Comparison of ENCODE assay signal across 25 mouse cellular contexts in genomic region chr6:142977221-142977620, GRCm38 (mm10). TPM values are rescaled to one million over a fixed set of nuclear protein-coding genes. Genes with fewer than 3 reads are reported as not detected.
A peak's percentile ranks its signal among the peaks of the same experiment; 100 is the strongest.
DNase-seq lines count a peak whose midpoint lies in the region; ATAC-seq and TF ChIP-seq lines count a peak whose summit lies in the region.
"Had no signal": no experiment of that assay in that cellular context is flagged by ENCODE, and none has a peak within 500 bp of the region (broad histone marks: within the 10 kb centered on the region; RNA-seq: fewer than 3 reads in every experiment).

No protein-coding gene starts in this region.

- TF ChIP-seq EP300 in MEL (IDR thresholded peaks at IDR 0.05; ENCODE audit: low read depth in 1 of 2, low read length in 2 of 2): no peak

- 67% methylated on average over 1 of the region's 1 CpGs for WGBS in kidney, postnatal 0 days
- 48% methylated on average over 1 of the region's 1 CpGs for WGBS in midbrain, embryonic 11.5 days
- WGBS in midbrain, embryonic 15.5 days: 53% methylated on average over 1 of the region's 1 CpGs
- 44% methylated on average over 1 of the region's 1 CpGs for WGBS in small intestine, adult 2 months

- no peak overlapping the region for H3K4me3 ChIP-seq in kidney, postnatal 0 days (replicated peaks; ENCODE audit: low read depth, low read length)
- no peak overlapping the region for H3K4me3 ChIP-seq in midbrain, embryonic 11.5 days (ENCODE audit: low read depth, low read length)
- no peak overlapping the region for H3K4me3 ChIP-seq in midbrain, embryonic 15.5 days
- H3K4me3 ChIP-seq in MEL (ENCODE audit: control insufficient read depth in 1 of 2, insufficient read depth in 1 of 2, low read depth in 2 of 2, low read length in 2 of 2): no peak overlapping the region
- no peak overlapping the region for H3K4me3 ChIP-seq in small intestine, adult 2 months (ENCODE audit: low read depth, low read length)
- H3K4me3 ChIP-seq: embryonic facial prominence, embryonic 15.5 days; gastrocnemius, adult 2 months; heart, embryonic 15.5 days; hindbrain, embryonic 15.5 days; liver, embryonic 15.5 days; neural tube, embryonic 12.5 days; stomach, embryonic 15.5 days had no signal

- no peak for TF ChIP-seq POLR2A in MEL (IDR thresholded peaks at IDR 0.05; ENCODE audit: control insufficient read depth in 1 of 2, insufficient read depth in 1 of 2, low read depth in 1 of 2, low read length in 2 of 2, poor library complexity in 1 of 2)
- TF ChIP-seq POLR2A in small intestine, adult 2 months (IDR thresholded peaks at IDR 0.05; ENCODE audit: low read depth, low read length): no peak

- H3K9me3 ChIP-seq in kidney, postnatal 0 days (replicated peaks; ENCODE audit: low read length): no peaks in the 10 kb centered on the region
- H3K9me3 ChIP-seq in midbrain, embryonic 11.5 days (ENCODE audit: control insufficient read depth, low read length): no peaks in the 10 kb centered on the region
- no peaks in the 10 kb centered on the region for H3K9me3 ChIP-seq in midbrain, embryonic 15.5 days
- H3K9me3 ChIP-seq in MEL (replicated peaks; ENCODE audit: insufficient read depth, low read length): no peaks in the 10 kb centered on the region
- H3K9me3 ChIP-seq: embryonic facial prominence, embryonic 15.5 days; heart, embryonic 15.5 days; hindbrain, embryonic 15.5 days; liver, embryonic 15.5 days; neural tube, embryonic 12.5 days; stomach, embryonic 15.5 days had no signal

- no peak for TF ChIP-seq RAD21 in MEL (IDR thresholded peaks at IDR 0.05; ENCODE audit: low read depth, low read length)

- ATAC-seq in kidney, postnatal 0 days (replicated peaks; ENCODE audit: low FRiP score, low read depth): no peak
- no peak for ATAC-seq in midbrain, embryonic 11.5 days (ENCODE audit: low FRiP score)
- ATAC-seq in midbrain, embryonic 15.5 days (replicated peaks): no peak
- ATAC-seq: intestine, postnatal 0 days had no signal

- H3K79me2 ChIP-seq in MEL (ENCODE audit: control insufficient read depth, insufficient read depth, low read length, poor library complexity): no peaks in the 10 kb centered on the region

- no peaks in the 10 kb centered on the region for H3K36me3 ChIP-seq in kidney, postnatal 0 days (ENCODE audit: insufficient read depth, low read length)
- H3K36me3 ChIP-seq in midbrain, embryonic 11.5 days (ENCODE audit: control insufficient read depth, insufficient read depth, low read length): no peaks in the 10 kb centered on the region
- no peaks in the 10 kb centered on the region for H3K36me3 ChIP-seq in midbrain, embryonic 15.5 days (replicated peaks)
- H3K36me3 ChIP-seq in MEL (ENCODE audit: control insufficient read depth in 1 of 2, insufficient read depth in 2 of 2, low read length in 2 of 2): no peaks in the 10 kb centered on the region
- no peaks in the 10 kb centered on the region for H3K36me3 ChIP-seq in small intestine, adult 2 months (ENCODE audit: control insufficient read depth, insufficient read depth, low read length)
- H3K36me3 ChIP-seq: embryonic facial prominence, embryonic 15.5 days; heart, embryonic 15.5 days; hindbrain, embryonic 15.5 days; liver, embryonic 15.5 days; neural tube, embryonic 12.5 days; stomach, embryonic 15.5 days had no signal

- no peak overlapping the region for H3K4me2 ChIP-seq in kidney, postnatal 0 days (ENCODE audit: low read length)
- H3K4me2 ChIP-seq in midbrain, embryonic 11.5 days: no peak overlapping the region
- H3K4me2 ChIP-seq in midbrain, embryonic 15.5 days: no peak overlapping the region
- H3K4me2 ChIP-seq: embryonic facial prominence, embryonic 15.5 days; heart, embryonic 15.5 days; hindbrain, embryonic 15.5 days; liver, embryonic 15.5 days; neural tube, embryonic 12.5 days; stomach, embryonic 15.5 days had no signal

- H3K27me3 ChIP-seq in kidney, postnatal 0 days (ENCODE audit: insufficient read depth, low read length): no peaks in the 10 kb centered on the region
- H3K27me3 ChIP-seq in midbrain, embryonic 11.5 days (ENCODE audit: control insufficient read depth, insufficient read depth, low read length): no peaks in the 10 kb centered on the region
- H3K27me3 ChIP-seq in midbrain, embryonic 15.5 days (replicated peaks): no peaks in the 10 kb centered on the region
- H3K27me3 ChIP-seq in MEL (ENCODE audit: control insufficient read depth in 1 of 2, insufficient read depth in 2 of 2, low read length in 2 of 2): no peaks in the 10 kb centered on the region
- no peaks in the 10 kb centered on the region; the same call in 1 of the 2 replicates for H3K27me3 ChIP-seq in small intestine, adult 2 months (ENCODE audit: control insufficient read depth, insufficient read depth, low read length)
- H3K27me3 ChIP-seq: embryonic facial prominence, embryonic 15.5 days; heart, embryonic 15.5 days; hindbrain, embryonic 15.5 days; liver, embryonic 15.5 days; neural tube, embryonic 12.5 days; stomach, embryonic 15.5 days had no signal

- H3K27ac ChIP-seq in kidney, postnatal 0 days: no peak overlapping the region
- H3K27ac ChIP-seq in midbrain, embryonic 11.5 days (ENCODE audit: low read depth, low read length): no peak overlapping the region
- H3K27ac ChIP-seq in midbrain, embryonic 15.5 days: no peak overlapping the region
- no peak overlapping the region for H3K27ac ChIP-seq in MEL (ENCODE audit: control insufficient read depth, low read depth, low read length)
- no peak overlapping the region for H3K27ac ChIP-seq in small intestine, adult 2 months (ENCODE audit: insufficient read depth, low read depth, low read length)
- H3K27ac ChIP-seq: embryonic facial prominence, embryonic 15.5 days; gastrocnemius, adult 2 months; heart, embryonic 15.5 days; hindbrain, embryonic 15.5 days; liver, embryonic 15.5 days; neural tube, embryonic 12.5 days; stomach, embryonic 15.5 days had no signal

- peak; percentile 27; the same call in 1 of the 2 replicates for TF ChIP-seq CTCF in kidney, postnatal 0 days (IDR thresholded peaks at IDR 0.05; ENCODE audit: low read depth)
- TF ChIP-seq CTCF in MEL (IDR thresholded peaks at IDR 0.05 in 2 of 3, conservative IDR thresholded peaks at IDR 0.05 in 1 of 3; ENCODE audit: control insufficient read depth in 1 of 3, insufficient read depth in 1 of 3, low read depth in 2 of 3, low read length in 3 of 3, poor library complexity in 1 of 3, severe bottlenecking in 1 of 3): peak; percentile 9 to 18 (median 14); a peak in 3 of 6 replicates
- peak; percentile 15; the same call in 1 of the 2 replicates for TF ChIP-seq CTCF in small intestine, adult 2 months (IDR thresholded peaks at IDR 0.05; ENCODE audit: extremely low read depth, insufficient read length, insufficient replicate concordance, low read depth, low read length)

- no peak for DNase-seq in kidney, postnatal 0 days (ENCODE audit: low spot score)
- DNase-seq in kidney, adult 9 months: no peak
- DNase-seq in midbrain, embryonic 11.5 days (ENCODE audit: low spot score, missing footprints): peak; percentile 51
- no peak for DNase-seq in MEL (ENCODE audit: low read depth, low spot score)
- DNase-seq in right cerebral cortex, adult 2 months (ENCODE audit: low spot score in 2 of 2): no peak
- no peak for DNase-seq in right cerebral cortex, adult 18-20 months
- DNase-seq: adrenal gland, postnatal 36 days; cerebellum, adult 18-20 months; cerebellum, postnatal 36 days; gastrocnemius, adult 2 months; heart, postnatal 4 days; kidney, postnatal 10 days; left cerebral cortex, postnatal 4 days; lung, postnatal 36 days had no signal

- H3K4me1 ChIP-seq in kidney, postnatal 0 days (replicated peaks; ENCODE audit: insufficient read depth, low read length): no peaks in the 10 kb centered on the region
- no peaks in the 10 kb centered on the region; the same call in 1 of the 2 replicates for H3K4me1 ChIP-seq in midbrain, embryonic 11.5 days (ENCODE audit: control insufficient read depth, insufficient read depth, low read length)
- H3K4me1 ChIP-seq in midbrain, embryonic 15.5 days: peaks cover 11% of the 10 kb centered on the region
- no peaks in the 10 kb centered on the region for H3K4me1 ChIP-seq in MEL (ENCODE audit: control insufficient read depth in 1 of 2, insufficient read depth in 2 of 2, low read length in 2 of 2)
- H3K4me1 ChIP-seq in small intestine, adult 2 months (ENCODE audit: control insufficient read depth, insufficient read depth, insufficient read length, low read length): no peaks in the 10 kb centered on the region
- H3K4me1 ChIP-seq: embryonic facial prominence, embryonic 15.5 days; liver, embryonic 15.5 days; neural tube, embryonic 12.5 days; stomach, embryonic 15.5 days had no signal

- no peak overlapping the region for H3K9ac ChIP-seq in kidney, postnatal 0 days (ENCODE audit: low read depth, low read length)
- H3K9ac ChIP-seq in midbrain, embryonic 11.5 days (ENCODE audit: low read length): no peak overlapping the region
- H3K9ac ChIP-seq in midbrain, embryonic 15.5 days: no peak overlapping the region
- no peak overlapping the region for H3K9ac ChIP-seq in MEL (ENCODE audit: control insufficient read depth, low read depth, low read length, poor library complexity, severe bottlenecking)
- H3K9ac ChIP-seq: embryonic facial prominence, embryonic 15.5 days; heart, embryonic 15.5 days; hindbrain, embryonic 15.5 days; liver, embryonic 15.5 days; neural tube, embryonic 12.5 days; stomach, embryonic 15.5 days had no signal

TF ChIP-seq in MEL, 35 proteins besides CTCF, POLR2A, EP300 and RAD21 (continues in another document):
- TF ChIP-seq CHD1 (IDR thresholded peaks at IDR 0.05; ENCODE audit: low read depth, low read length): no peak
- TF ChIP-seq POLR2AphosphoS5 (IDR thresholded peaks at IDR 0.05; ENCODE audit: borderline replicate concordance, low read depth, low read length): no peak
- TF ChIP-seq USF2 (IDR thresholded peaks at IDR 0.05; ENCODE audit: borderline replicate concordance in 1 of 2, insufficient read depth in 1 of 2, low read depth in 1 of 2, low read length in 2 of 2): no peak
- TF ChIP-seq BHLHE40 (IDR thresholded peaks at IDR 0.05; ENCODE audit: borderline replicate concordance, low read depth, low read length): no peak
- TF ChIP-seq MYC (IDR thresholded peaks at IDR 0.05; ENCODE audit: low read depth, low read length): no peak
- TF ChIP-seq HCFC1 (IDR thresholded peaks at IDR 0.05; ENCODE audit: low read depth, low read length): no peak
- TF ChIP-seq KAT2A (conservative IDR thresholded peaks at IDR 0.05; ENCODE audit: low read depth, low read length): no peak
- no peak for TF ChIP-seq ELF1 (IDR thresholded peaks at IDR 0.05; ENCODE audit: low read depth, low read length)
- no peak for TF ChIP-seq TAL1 (IDR thresholded peaks at IDR 0.05; ENCODE audit: low read length)

RNA-seq across cellular contexts. Expression of gene St8sia1, which starts 13.0 kb away (rescaled TPM):
- 2.3 and 2.4 TPM in 2 replicates for polyA plus RNA-seq in kidney, postnatal 0 days (2015; fragmentation: Nextera tagmentation; extraction: Ambion mirVana)
- polyA plus RNA-seq in midbrain, embryonic 11.5 days (2014; fragmentation: Nextera tagmentation; extraction: Ambion mirVana): 3.8 and 5.4 TPM in 2 replicates
- polyA plus RNA-seq in midbrain, embryonic 15.5 days (2015; fragmentation: Nextera tagmentation; extraction: Ambion mirVana): 8.8 and 9.2 TPM in 2 replicates
- total RNA-seq in MEL (2012; rRNA removed): not detected in 2 replicates
- under 1 TPM in 1 of 2 experiments, not detected in 1; 0.01 TPM for polyA plus RNA-seq in MEL (2012; ENCODE audit: insufficient read depth in 1 of 2, insufficient read length in 2 of 2, low read depth in 1 of 2, low replicate concordance in 2 of 2, missing spikeins in 1 of 2)
- polyA plus RNA-seq in small intestine, adult 2 months (2012; rRNA removed): 0.05 and 0.19 TPM in 2 replicates
- total RNA-seq: granulocyte monocyte progenitor cell, adult 5-6 weeks had no signal
- polyA plus RNA-seq: C2C12 had no signal
